Mouse (Mus musculus) adrenal gland, postnatal 4 days (tissue): ENCODE data around the gene Col5a2. TPM values are rescaled to one million over a fixed set of nuclear protein-coding genes. Genes with fewer than 3 reads are reported as not detected.
"Not testable (repeated sequence)": the region's sequence is repeated elsewhere in the genome, so short reads cannot be mapped to it uniquely, and the experiment has no call there.

Source experiments
- DNase-seq, 2 experiments: peaks; one replicate each; pipeline ENCODE4 v3.0.0; 2021 to 2022; ENCODE audit warnings: low spot score in 2 of 2, mixed read lengths in 2 of 2
- long read RNA-seq, 2 experiments: library from polyadenylated mRNA; stranded (forward); transcript quantifications; one replicate each; pipeline ENCODE4 v2.0.0; 2021
- total RNA-seq, 2 experiments: library from RNA; stranded (reverse); gene quantifications; 2 replicates each; pipeline ENCODE4 v1.2.3; 2021

The Col5a2 gene
- 10 to 100 TPM; 71.8 to 76.8 TPM for total RNA-seq
- long read RNA-seq, experiment 1, full-length matches to known transcripts, result 4 of 25 reads
- long read RNA-seq, experiment 1, partial matches to known transcripts, result 19 of 25 reads
- long read RNA-seq, experiment 1, other reads (novel, unspliced or antisense), result 2 of 25 reads
- long read RNA-seq, experiment 2, full-length matches to known transcripts, result 35 of 73 reads
- long read RNA-seq, experiment 2, partial matches to known transcripts, result 36 of 73 reads
- long read RNA-seq, experiment 2, other reads (novel, unspliced or antisense), result 2 of 73 reads

GRCm38 (mm10) chr1:45502865-45503332 lies at the start of gene Col5a2:
TSS of gene Col5a2 (minus strand) at chr1:45503282.
- DNase-seq, result peak in 1 of 2 experiments; percentile 7

GRCm38 (mm10) chr1:45550531-45550930 lies 47.4 kb upstream of the Col5a2 start:
- no peak for DNase-seq

DNA sequence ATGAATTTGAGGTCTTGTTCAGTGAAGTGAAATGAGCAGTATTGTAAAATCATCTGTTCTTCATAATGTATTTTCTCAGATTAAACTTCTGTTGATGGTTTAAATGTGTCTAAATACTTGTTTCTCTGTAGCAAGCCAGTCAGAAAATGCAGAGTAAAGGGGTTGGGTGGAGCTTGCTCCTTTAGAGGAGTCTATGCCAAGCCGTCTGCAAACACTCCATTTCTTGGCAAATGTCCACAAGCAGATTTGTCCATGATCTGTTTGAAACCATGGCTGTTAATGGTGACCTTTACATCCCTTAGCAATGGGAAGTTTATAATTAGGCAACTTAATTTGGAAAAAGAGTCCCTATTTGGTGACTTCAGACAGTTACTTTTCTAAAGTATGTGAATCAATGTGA lies 38.8 kb upstream of the Col5a2 start:
- DNase-seq, result no peak

DNA sequence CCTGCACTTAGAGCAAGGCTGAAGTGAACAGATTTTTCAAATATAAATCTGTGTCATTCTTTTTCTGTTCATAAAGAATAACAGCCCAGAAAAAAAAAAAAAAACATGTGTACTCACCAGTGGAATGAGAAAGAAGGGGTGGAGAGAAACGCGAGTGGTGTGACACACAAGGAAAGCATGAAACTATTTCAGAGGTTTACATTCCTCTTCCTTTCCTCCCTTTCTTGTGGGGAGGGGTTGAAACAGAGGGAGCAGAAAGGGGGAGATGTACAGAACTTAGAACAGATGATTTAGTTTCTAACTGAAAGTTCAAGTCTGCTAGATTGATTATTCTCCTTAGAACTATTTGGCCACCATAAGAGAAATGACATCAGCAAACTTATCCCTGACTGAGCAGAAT lies 38.1 kb upstream of the Col5a2 start:
- DNase-seq, result no peak

GRCm38 (mm10) chr1:45531486-45531885 lies 28.4 kb upstream of the Col5a2 start:
- no peak for DNase-seq

GRCm38 (mm10) chr1:45527476-45527875 lies 24.4 kb upstream of the Col5a2 start:
- DNase-seq, result not testable (repeated sequence)

DNA sequence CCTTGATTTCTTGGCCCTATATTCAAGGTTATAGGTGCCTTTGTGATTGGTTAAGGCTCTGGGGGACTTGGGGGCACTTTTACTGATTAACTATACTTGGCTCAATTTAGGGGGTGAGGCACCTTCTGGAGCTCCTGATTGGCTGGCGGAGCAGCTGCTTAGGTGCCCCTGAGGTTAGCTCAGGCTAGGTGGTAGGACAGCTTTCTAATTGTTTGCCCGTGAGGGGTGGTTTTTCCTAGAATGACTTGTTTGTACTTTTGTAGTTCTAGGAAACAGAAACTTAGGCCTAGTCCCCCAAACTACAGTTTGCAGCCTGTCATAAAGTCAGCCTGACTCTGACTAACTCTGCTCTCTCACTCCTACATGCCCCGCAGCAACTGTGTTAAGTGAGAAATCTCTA lies 20.5 kb upstream of the Col5a2 start:
- DNase-seq, result no peak

- no peak for DNase-seq
Measured at GRCm38 (mm10) chr1:45521486-45521885, 18.4 kb upstream of the Col5a2 start.

GRCm38 (mm10) chr1:45502241-45502741 lies 791 bp downstream of the Col5a2 start:
- no peak for DNase-seq

- DNase-seq, result no peak
Measured at GRCm38 (mm10) chr1:45501437-45501836, 1.6 kb downstream of the Col5a2 start.

DNA sequence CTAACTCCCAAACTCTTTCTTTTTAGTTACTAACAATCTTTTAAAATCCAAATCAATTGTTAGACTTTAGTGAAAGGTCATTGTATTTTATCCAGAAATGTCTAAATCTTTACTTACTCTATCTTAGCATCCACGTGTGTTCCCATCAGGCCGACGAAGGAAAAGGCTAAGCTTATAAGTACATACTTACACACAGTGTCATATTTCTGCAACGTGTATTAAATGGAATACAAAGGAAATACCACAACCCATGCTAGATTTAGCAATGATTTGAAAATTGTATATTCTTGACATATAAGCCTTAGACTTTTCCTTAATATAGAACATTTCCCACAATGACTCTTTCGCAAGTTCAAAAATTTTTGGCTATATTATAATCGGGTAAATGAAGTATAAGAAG lies 2.6 kb downstream of the Col5a2 start:
- DNase-seq, result no peak

DNA sequence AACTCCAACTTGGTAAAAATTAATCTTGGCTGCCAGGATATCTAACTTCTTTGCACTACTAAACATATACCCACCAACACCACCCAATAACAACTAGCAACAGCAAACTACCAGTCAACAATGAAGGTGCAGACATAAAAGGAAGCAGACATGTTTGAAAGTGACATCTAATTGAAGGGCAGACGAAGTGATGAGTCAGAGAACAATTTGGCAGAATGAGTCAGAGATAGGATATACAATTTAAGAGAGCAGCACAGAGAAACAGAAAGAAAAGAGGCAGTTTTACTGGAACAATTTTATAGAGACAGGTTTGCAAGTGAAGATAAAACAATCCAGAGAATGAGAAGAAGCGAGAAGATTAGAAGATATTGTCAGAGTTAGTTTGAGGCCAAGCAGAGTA lies 8.1 kb downstream of the Col5a2 start:
- DNase-seq, result no peak

GRCm38 (mm10) chr1:45492130-45492723 lies 10.9 kb downstream of the Col5a2 start:
- DNase-seq, result no peak

- DNase-seq, result no peak
Measured at GRCm38 (mm10) chr1:45490451-45490850, 12.6 kb downstream of the Col5a2 start.

DNA sequence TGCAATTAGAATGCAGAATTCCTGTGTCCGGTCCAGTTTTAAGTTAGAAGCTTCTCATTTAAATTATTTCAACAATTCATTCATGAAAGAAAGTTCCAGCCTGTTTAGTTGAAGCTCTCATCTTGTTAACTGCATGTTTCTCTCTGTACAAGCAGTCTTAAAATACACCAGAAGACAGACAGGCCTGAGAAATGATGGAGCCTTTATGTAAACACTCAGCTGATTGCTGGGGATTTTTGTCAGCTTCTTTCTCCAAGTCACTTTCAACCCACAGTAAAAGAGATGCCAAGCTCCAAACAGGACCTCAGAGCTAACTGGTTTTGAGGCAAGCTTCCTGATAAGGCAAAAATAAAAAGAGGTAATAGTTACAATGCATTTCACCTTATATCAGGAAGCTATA lies 14.8 kb downstream of the Col5a2 start:
- DNase-seq, result no peak

- DNase-seq, result no peak
Measured at GRCm38 (mm10) chr1:45483001-45483400, 20.1 kb downstream of the Col5a2 start.

DNA sequence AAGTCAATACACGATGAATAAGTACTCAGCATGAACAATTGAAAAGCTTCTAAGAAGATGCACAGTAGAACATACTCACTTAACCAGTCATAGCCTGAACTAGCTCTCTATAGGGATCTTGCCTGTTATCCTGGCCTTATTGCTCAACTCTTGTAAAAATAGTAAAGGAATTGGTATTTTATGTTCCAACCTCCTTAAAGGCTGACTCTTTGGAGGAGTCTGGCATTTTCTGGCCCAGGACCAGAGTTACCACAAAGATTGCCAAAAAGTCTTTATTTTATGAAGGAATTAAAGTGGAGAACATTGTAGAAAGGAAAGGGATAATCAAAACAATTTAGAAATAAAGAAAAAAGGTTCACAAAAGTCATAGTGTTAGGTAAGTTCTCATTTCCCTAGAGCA lies 21.2 kb downstream of the Col5a2 start:
- DNase-seq, result no peak

GRCm38 (mm10) chr1:45479087-45479486 lies 24.0 kb downstream of the Col5a2 start:
- no peak for DNase-seq

DNA sequence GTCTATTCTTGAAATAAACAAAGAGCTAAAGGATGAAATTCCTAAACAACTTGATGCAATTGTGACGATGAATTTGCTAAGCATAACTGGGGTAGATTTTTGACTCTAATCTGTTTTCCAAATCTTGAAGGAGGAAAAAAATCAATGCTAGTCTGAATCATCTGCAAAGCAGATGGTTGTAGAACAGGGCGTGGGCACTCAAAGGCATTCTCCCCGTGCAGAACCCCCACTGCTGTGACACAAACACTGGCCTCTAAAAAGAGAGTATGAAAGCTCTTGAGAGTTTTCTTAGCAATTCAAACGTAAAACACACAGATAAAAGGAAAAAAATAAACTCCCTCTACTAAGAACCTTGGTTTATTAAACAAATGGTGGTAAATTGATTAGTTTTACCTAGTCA lies 30.3 kb downstream of the Col5a2 start:
- DNase-seq, result no peak

- DNase-seq, result no peak
Measured at GRCm38 (mm10) chr1:45460767-45461166, 42.3 kb downstream of the Col5a2 start.

DNA sequence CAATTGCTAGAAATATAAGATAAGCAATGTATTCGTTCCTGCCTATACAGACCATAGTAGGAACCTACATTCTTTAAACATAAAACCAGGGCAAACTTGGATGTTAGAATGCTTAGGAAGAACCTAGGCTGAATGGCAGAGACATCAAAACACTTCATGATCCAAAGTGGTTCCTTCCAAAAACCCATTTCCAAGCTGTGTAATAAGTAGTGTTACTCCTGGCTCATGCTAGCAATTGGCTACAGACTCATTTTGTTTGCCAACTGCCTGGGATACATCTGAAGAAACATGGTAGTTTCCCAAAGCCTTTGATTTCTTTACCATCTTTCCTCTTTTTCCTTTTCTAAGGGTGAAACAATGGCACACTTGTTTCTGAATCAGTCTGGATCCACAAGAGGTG lies 47.3 kb downstream of the Col5a2 start:
- DNase-seq, result no peak

DNA sequence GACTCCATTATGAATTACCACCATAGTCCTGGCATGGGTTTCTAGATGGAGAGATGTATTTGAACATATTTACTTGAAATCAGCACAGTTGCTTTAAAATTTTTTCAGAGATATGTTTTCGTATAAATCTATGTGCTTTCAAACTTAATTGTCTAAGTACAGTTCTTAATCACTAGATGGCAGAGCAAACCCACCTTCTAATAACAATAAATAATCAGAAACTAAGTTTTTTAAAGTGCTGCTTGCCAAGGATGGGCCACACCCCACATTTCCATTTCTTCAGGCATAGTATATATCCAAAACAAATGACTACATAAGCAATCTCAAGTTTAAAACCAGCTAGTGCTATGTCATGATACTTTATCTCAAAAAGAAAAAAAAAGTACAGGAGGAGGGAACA lies 54.2 kb downstream of the Col5a2 start:
- DNase-seq, result no peak

DNA sequence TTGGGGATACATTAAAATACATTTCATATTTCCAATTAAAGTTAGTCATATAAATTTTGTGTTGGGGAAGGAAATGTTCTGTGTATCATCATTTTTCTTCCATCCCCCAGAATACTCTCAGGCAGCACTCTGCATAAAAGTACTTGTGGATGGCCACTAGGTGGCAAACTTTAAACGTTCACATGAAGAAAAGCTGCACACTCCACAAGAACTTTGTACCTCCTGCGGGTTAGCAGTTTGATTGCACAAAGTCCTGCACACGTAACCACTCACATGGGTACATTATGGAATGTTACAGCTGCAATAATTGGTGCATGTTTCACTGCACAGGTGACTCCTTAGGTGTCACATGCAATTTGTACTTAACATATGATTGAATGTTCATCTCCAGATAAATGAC lies 71.2 kb downstream of the Col5a2 start:
- no peak for DNase-seq
